Mouse (Mus musculus) lung, postnatal 0 days (tissue): ENCODE results near the gene Gm28035. TPM values are rescaled to one million over a fixed set of nuclear protein-coding genes. Genes with fewer than 3 reads are reported as not detected.
A peak's percentile ranks its signal among the peaks of the same experiment; 100 is the strongest.

Source experiments
- ATAC-seq: fragments of 200-750 bp; cut with Nextera tagmentation; 2 replicates; pipeline ENCODE4 v1.8.0; 2017; ENCODE audit warnings: moderate library complexity
- DNase-seq: peaks from one replicate; pipeline ENCODE4 v3.0.0-alpha.2; 2016; ENCODE audit warnings: low spot score
- H3K27ac ChIP-seq: fragments of 300-500 bp; sonication (generic); 2 replicates; pipeline ENCODE4 v1.5.1; 2014; ENCODE audit warnings: antibody characterized with exemption, mild to moderate bottlenecking, low read length, mixed read lengths
- H3K27me3 ChIP-seq: fragments of 300-500 bp; sonication (generic); replicated peaks from 2 replicates; pipeline ENCODE4 v1.6.1; 2014; ENCODE audit warnings: low read length, mixed read lengths; ENCODE audit not compliant: insufficient read depth
- H3K36me3 ChIP-seq: fragments of 300-500 bp; sonication (generic); 2 replicates; pipeline ENCODE4 v1.6.1; 2014; ENCODE audit warnings: low read length, mixed read lengths; ENCODE audit not compliant: insufficient read depth
- H3K4me1 ChIP-seq: fragments of 300-500 bp; sonication (generic); 2 replicates; pipeline ENCODE4 v1.6.1; 2014; ENCODE audit warnings: antibody characterized with exemption, low read depth, low read length, mixed read lengths; ENCODE audit not compliant: insufficient read depth
- H3K4me2 ChIP-seq: fragments of 300-500 bp; sonication (generic); replicated peaks from 2 replicates; pipeline ENCODE4 v1.6.1; 2014; ENCODE audit warnings: low read depth, mild to moderate bottlenecking, low read length, moderate library complexity, mixed read lengths
- H3K4me3 ChIP-seq: fragments of 300-500 bp; sonication (generic); 2 replicates; pipeline ENCODE4 v1.5.1; 2014; ENCODE audit warnings: low read depth, low read length
- H3K9ac ChIP-seq: fragments of 300-500 bp; sonication (generic); replicated peaks from 2 replicates; pipeline ENCODE4 v1.6.1; 2014; ENCODE audit warnings: low read depth, mild to moderate bottlenecking
- H3K9me3 ChIP-seq: fragments of 300-500 bp; sonication (generic); 2 replicates; pipeline ENCODE4 v1.6.1; 2016; ENCODE audit warnings: low read length, mixed read lengths
- CTCF ChIP-seq: IDR thresholded peaks from 2 replicates; pipeline ENCODE4 v1.5.1; 2016; ENCODE audit warnings: antibody characterized with exemption, mild to moderate bottlenecking
- EP300 ChIP-seq: IDR thresholded peaks from 2 replicates; pipeline ENCODE4 v1.6.1; 2016; ENCODE audit warnings: antibody characterized with exemption, mild to moderate bottlenecking, control low read depth
- WGBS: fragments of 180-500 bp; shearing (Covaris S2); extraction: QIAGEN DNeasy Blood & Tissue Kit; methylation state at CpG from one replicate; pipeline ENCODE4 v1.1.7; 2014; 5-methylcytosine and 5-hydroxymethylcytosine counted together
- polyA plus RNA-seq: library from polyadenylated mRNA; unstranded; fragments of >200 nt; fragmentation: Nextera tagmentation; extraction: Ambion mirVana; gene quantifications from 2 replicates; pipeline ENCODE4 v1.2.1, GENCODE M21; 2015

Gene Gm28035
- polyA plus RNA-seq, 1 experiment from 2014 or later: 0.12 TPM

GRCm38 (mm10) chr2:30285004-30285403, 44.6 kb downstream of the Gm28035 start:
- Histone ChIP-seq H3K27ac (no peak overlapping the region), H3K9ac (no peak overlapping the region), H3K4me2 (no peak overlapping the region), H3K27me3 (no peaks in the 10 kb centered on the region), H3K36me3 (no peaks in the 10 kb centered on the region), H3K4me1 (peaks cover 15% of the 10 kb centered on the region; the same call in 1 of the 2 replicates), H3K4me3 (no peak overlapping the region), H3K9me3 (no peaks in the 10 kb centered on the region)
- 85% methylated on average over 5 of the region's 5 CpGs for WGBS
- no peak for DNase-seq
- no peak for TF ChIP-seq EP300
- TF ChIP-seq CTCF: peak; percentile 8; the same call in 1 of the 2 replicates
- ATAC-seq: no peak

- peak overlapping the region; percentile 90 for H3K4me3 ChIP-seq
- no peaks in the 10 kb centered on the region for H3K9me3 ChIP-seq
- H3K9ac ChIP-seq: peak overlapping the region; percentile 63
- TF ChIP-seq CTCF: no peak
- no peak for TF ChIP-seq EP300
- no peak for DNase-seq
- ATAC-seq: peak; percentile 42
- peak overlapping the region; percentile 94 for H3K4me2 ChIP-seq
- no peaks in the 10 kb centered on the region for H3K36me3 ChIP-seq
- WGBS: 8% methylated on average over 38 of the region's 38 CpGs
- H3K4me1 ChIP-seq: peaks cover 15% of the 10 kb centered on the region; the same call in 1 of the 2 replicates
- peak overlapping the region; percentile 26; the same call in 1 of the 2 replicates for H3K27ac ChIP-seq
- H3K27me3 ChIP-seq: no peaks in the 10 kb centered on the region
Measured at GRCm38 (mm10) chr2:30285416-30286181, 45.2 kb downstream of the Gm28035 start.

- Histone ChIP-seq H3K9me3 (no peaks in the 10 kb centered on the region), H3K4me1 (peaks cover 15% of the 10 kb centered on the region; the same call in 1 of the 2 replicates), H3K27ac (peak within 1 kb of the TSS; percentile 54), H3K4me3 (peak within 1 kb of the TSS; percentile 90), H3K9ac (peak within 1 kb of the TSS; percentile 63), H3K4me2 (peak within 1 kb of the TSS; percentile 94), H3K36me3 (no peaks in the 10 kb centered on the region), H3K27me3 (no peaks in the 10 kb centered on the region)
- DNase-seq: peak; percentile 95
- TF ChIP-seq CTCF (no peak), EP300 (no peak)
- WGBS: under 1% methylated on average over 57 of the region's 68 CpGs
- ATAC-seq: peak; percentile 98
Measured at GRCm38 (mm10) chr2:30286192-30287026, 46.0 kb downstream of the Gm28035 start, which contains the start of the genes Dolk and Nup188. Gene Dolk (minus strand): TSS chr2:30286334. Gene Nup188 (plus strand): TSS chr2:30286397.

- Histone ChIP-seq H3K9me3 (no peaks in the 10 kb centered on the region), H3K9ac (peak overlapping the region; percentile 63), H3K27me3 (no peaks in the 10 kb centered on the region), H3K27ac (no peak overlapping the region), H3K4me1 (peaks cover 15% of the 10 kb centered on the region; the same call in 1 of the 2 replicates), H3K4me3 (peak overlapping the region; percentile 90), H3K4me2 (peak overlapping the region; percentile 94), H3K36me3 (no peaks in the 10 kb centered on the region)
- under 1% methylated on average over 10 of the region's 10 CpGs for WGBS
- TF ChIP-seq CTCF (peak; percentile 18; the same call in 1 of the 2 replicates), EP300 (no peak)
- DNase-seq: no peak
- no peak for ATAC-seq
Measured at GRCm38 (mm10) chr2:30287027-30287373, 46.6 kb downstream of the Gm28035 start.

GRCm38 (mm10) chr2:30299525-30299924, 59.2 kb downstream of the Gm28035 start:
- Histone ChIP-seq H3K9me3 (no peaks in the 10 kb centered on the region), H3K27ac (no peak overlapping the region), H3K4me3 (no peak overlapping the region), H3K4me2 (no peak overlapping the region), H3K4me1 (no peaks in the 10 kb centered on the region), H3K27me3 (no peaks in the 10 kb centered on the region), H3K36me3 (peaks cover 13% of the 10 kb centered on the region; the same call in 1 of the 2 replicates), H3K9ac (no peak overlapping the region)
- DNase-seq: no peak
- ATAC-seq: no peak
- TF ChIP-seq CTCF (peak; percentile 49), EP300 (no peak)
- WGBS: 70% methylated on average over 3 of the region's 3 CpGs

GRCm38 (mm10) chr2:30299966-30300365, 59.6 kb downstream of the Gm28035 start:
- no peaks in the 10 kb centered on the region for H3K27me3 ChIP-seq
- 83% methylated on average over 5 of the region's 5 CpGs for WGBS
- H3K36me3 ChIP-seq: peaks cover 17% of the 10 kb centered on the region; the same call in 1 of the 2 replicates
- H3K27ac ChIP-seq: no peak overlapping the region
- DNase-seq (no peak), ATAC-seq (no peak)
- TF ChIP-seq CTCF (no peak), EP300 (no peak)
- H3K4me1 ChIP-seq: no peaks in the 10 kb centered on the region
- no peak overlapping the region for H3K4me2 ChIP-seq
- H3K9me3 ChIP-seq: no peaks in the 10 kb centered on the region
- no peak overlapping the region for H3K4me3 ChIP-seq
- H3K9ac ChIP-seq: no peak overlapping the region
